Mouse (Mus musculus) gastrocnemius, adult 8-10 months (tissue): ENCODE results near the gene Brca1. TPM values are rescaled to one million over a fixed set of nuclear protein-coding genes. Genes with fewer than 3 reads are reported as not detected.
"Not testable (repeated sequence)": the region's sequence is repeated elsewhere in the genome, so short reads cannot be mapped to it uniquely, and the experiment has no call there.

Source experiments
- DNase-seq, 2 experiments: peaks; one replicate each; pipeline ENCODE4 v3.0.0; 2022; ENCODE audit warnings: low spot score in 2 of 2
- total RNA-seq, 4 experiments: library from RNA; stranded (reverse); gene quantifications; 2 replicates each; pipeline ENCODE4 v1.2.4; 2022

The Brca1 gene
- total RNA-seq, 4 experiments from 2014 or later, result 0.07 to 0.11 TPM; not detected in 2

DNA sequence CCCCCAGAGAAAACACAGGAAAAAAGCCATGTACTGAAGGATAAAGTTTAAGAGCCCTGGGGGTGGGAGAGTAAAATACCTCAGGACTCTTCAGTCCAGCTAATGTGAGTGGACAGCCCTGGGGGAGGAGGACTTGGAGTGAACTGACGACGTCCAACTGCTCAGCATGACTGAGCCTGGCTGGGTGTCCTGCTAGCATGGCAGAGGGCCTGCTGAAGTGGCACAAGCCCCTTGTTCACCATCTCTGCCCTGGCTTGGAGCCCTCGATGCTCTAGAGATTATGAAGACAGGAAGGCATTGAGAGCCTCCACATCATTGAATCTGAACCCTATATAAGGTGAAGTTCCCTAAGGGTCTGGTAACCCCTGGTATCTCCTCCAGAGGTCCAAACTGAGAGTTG, 79.8 kb downstream of the Brca1 start:
- DNase-seq, result no peak

- no peak for DNase-seq
Observed at GRCm38 (mm10) chr11:101470206-101470605, 81.5 kb downstream of the Brca1 start.

- no peak for DNase-seq
Observed at GRCm38 (mm10) chr11:101469155-101469554, 82.6 kb downstream of the Brca1 start.

DNA sequence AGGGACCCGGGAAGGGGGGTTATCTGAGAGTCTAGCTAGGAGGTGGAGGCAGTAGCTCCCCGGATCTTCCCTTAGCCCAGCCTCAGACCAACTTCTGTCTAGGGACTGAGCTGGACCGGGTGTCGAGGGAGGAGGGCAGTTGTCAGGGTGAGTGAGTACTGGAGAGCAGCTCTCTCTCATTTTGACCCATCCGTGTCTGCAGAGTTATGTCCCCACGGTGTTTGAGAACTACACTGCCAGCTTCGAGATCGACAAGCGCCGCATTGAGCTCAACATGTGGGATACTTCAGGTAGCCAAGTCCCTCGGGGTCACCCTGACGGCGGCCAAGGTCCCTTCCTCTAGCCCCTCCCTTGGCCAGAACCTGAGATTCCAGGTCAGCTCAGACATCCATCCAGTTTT, 83.0 kb downstream of the Brca1 start:
- DNase-seq, result no peak

- no peak for DNase-seq
Observed at GRCm38 (mm10) chr11:101468263-101468688, 83.5 kb downstream of the Brca1 start.

DNA sequence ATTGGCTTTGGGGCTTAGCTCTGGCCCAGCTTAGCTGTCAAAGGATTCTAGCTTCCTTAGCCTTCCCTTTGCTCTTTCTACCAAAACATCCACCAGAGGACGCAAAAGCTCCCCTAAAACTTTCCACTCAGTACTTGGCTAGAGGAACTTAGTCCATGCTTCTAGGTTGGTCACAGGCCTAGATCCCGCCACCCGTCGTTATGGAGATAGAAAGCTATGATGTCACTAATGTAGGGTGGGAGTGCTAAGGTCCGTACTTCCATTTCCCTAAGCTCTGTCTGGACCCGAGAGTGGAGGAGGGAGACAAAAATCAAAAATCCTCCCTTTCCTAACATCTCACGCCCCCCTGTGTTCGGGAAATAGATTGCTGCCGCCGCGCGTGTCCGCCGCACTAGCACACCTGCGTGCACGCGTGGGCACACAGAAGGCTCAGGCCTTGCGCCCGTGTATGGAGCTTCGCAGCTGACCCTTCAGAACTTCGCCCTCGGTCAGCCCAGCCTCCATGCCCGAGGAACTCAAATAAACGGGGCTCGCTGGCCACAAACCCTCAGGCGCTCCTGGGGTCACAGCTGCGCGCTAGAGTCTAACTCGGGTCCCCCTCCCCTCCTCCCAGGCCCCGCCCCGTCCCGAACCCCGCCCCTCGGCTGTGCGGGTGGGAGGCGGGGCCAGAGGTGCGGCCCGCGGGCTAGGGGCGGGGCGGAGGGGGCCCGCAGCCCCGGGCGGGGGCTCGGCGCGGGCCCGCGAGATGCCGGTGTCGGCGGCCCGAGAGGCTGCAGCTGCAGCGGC, 84.1 kb downstream of the Brca1 start:
- DNase-seq, result peak; percentile 27 to 41

DNA sequence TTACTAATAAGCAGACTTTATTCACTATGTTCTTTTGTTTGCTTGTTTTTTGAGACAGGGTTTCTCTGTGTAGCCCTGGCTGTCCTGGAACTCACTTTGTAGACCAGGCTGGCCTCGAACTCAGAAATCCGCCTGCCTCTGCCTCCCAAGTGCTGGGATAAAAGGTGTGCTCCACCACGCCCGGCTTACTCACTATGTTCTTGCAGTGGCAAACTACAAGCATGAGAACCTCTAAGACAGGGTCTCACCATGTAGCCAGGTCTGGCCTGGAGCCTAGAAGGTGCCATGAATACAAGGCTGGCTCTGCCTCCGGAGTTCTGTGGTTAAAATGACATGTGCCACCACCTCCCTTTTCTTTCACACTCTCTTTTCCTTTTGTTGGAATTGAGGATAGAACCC, 85.2 kb downstream of the Brca1 start:
- DNase-seq, result not testable (repeated sequence)

- DNase-seq, result peak; percentile 32 to 56
Observed at GRCm38 (mm10) chr11:101465869-101466551, 85.7 kb downstream of the Brca1 start, which contains the start of gene Vat1. Gene Vat1, minus strand, starts transcription at chr11:101466230.

- peak; percentile 67 to 77 for DNase-seq
Observed at GRCm38 (mm10) chr11:101465101-101465868, 86.5 kb downstream of the Brca1 start.

GRCm38 (mm10) chr11:101464211-101465100, 87.3 kb downstream of the Brca1 start, which contains the start of gene Rnd2:
Gene Rnd2, plus strand, starts transcription at chr11:101464999.
- no peak for DNase-seq

GRCm38 (mm10) chr11:101462583-101463440, 88.9 kb downstream of the Brca1 start:
- DNase-seq, result no peak

DNA sequence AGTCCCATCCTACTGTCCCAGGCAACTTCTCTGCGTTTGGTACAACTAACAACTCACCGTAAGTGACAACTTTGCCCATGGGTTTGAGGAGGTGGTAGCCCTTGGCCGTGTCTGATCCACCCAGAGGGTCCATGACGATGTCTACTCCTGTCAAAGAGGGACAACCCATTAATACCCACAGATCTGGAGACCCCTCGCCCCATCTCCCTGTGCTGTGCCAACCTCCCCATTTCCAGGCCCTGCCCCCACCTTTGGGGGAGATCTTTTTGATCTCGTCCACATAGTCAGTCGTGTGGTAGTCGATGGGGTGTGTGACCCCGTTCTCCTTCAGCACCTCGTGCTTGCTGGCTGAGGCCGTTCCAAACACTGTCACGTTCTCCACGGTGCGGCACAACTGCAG, 89.6 kb downstream of the Brca1 start:
- DNase-seq, result no peak

GRCm38 (mm10) chr11:101460321-101460720, 91.4 kb downstream of the Brca1 start:
- DNase-seq, result no peak

- DNase-seq, result no peak
Observed at GRCm38 (mm10) chr11:101459716-101460115, 92.0 kb downstream of the Brca1 start.

DNA sequence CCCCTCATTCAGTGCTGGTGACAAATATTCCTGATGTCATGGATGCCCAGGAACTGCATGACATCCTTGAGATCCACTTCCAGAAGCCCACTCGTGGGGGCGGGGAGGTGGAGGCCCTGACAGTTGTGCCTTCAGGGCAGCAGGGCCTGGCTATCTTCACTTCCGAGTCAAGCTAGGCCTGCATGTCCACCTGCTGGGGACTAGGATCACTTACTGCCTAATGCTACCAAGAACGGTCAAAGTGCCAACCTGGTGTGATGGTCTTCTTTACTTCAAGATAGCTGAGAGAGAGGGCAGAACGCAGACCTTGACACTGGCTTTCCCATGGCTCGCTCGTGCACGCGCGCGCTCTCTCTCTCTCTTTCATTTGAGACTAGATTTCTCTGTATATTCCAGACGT, 93.5 kb downstream of the Brca1 start:
- DNase-seq, result no peak

DNA sequence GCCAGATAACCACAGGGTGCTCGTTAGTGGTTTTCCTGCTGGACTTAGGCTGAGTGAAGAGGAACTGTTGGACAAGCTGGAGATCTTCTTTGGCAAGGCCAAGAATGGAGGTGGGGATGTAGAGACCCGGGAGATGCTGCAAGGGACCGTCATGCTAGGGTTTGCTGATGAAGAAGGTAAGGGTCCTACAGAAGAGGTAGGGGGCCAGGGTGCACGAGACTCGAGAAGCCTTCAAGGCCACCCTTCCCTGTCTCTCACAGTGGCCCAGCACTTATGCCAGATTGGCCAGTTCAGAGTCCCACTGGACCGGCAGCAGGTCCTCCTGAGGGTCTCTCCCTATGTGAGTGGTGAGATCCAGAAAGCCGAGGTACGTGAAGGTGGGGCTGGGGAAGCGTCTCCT, 94.1 kb downstream of the Brca1 start:
- no peak for DNase-seq

GRCm38 (mm10) chr11:101455627-101456026, 96.1 kb downstream of the Brca1 start:
- no peak for DNase-seq

DNA sequence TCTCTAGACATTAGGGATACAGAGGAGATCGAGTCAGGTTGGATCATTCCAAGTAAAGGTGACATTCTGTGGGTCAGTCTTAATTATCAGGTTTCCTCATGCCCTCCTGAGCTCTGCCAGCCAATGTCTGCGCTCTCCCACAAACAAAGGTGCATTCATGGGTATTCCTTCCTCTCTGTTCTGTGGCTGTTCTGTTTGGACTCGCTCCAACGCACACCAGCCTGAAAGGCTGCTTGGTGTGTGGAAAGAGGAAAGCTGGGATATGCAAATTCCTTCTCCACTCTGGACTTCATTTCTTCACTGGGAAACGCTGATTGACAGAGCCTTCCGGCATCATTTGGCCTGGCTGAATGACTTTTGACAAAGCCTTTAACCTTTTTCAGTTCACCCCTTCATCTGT, 97.1 kb downstream of the Brca1 start:
- no peak for DNase-seq

- no peak for DNase-seq
Observed at GRCm38 (mm10) chr11:101452093-101452774, 99.5 kb downstream of the Brca1 start.
